Mouse (Mus musculus) megakaryocyte, adult 5-6 weeks (primary cell): Measurements from ENCODE around the gene Tiam1. TPM values are rescaled to one million over a fixed set of nuclear protein-coding genes. Genes with fewer than 3 reads are reported as not detected.

Experiments
- ATAC-seq: 2 replicates; pipeline ENCODE4 v1.8.0; 2016; ENCODE audit warnings: mild to moderate bottlenecking, inconsistent platforms; ENCODE audit not compliant: poor library complexity, severe bottlenecking
- total RNA-seq, 2 experiments: library from RNA; stranded (forward) in 1 of 2; stranded (reverse) in 1 of 2; fragments of 153-499, 151-499 nt in 1 of 2; fragments of 221-1000, 200-1000 nt in 1 of 2; gene quantifications; 2 replicates each; pipeline versions ENCODE4 v1.2.3 to v1.2.4; 2015 to 2017

Tiam1 gene
- total RNA-seq, 2 experiments from 2014 or later = 60.0 to 61.3 TPM

- ATAC-seq = no peak
Measured at GRCm38 (mm10) chr16:89890515-89891189, 252.9 kb downstream of the Tiam1 start.

GRCm38 (mm10) chr16:89889890-89890462 lies 253.6 kb downstream of the Tiam1 start:
- ATAC-seq = peak; percentile 40

- ATAC-seq = no peak
Measured at GRCm38 (mm10) chr16:89886561-89886960, 257.0 kb downstream of the Tiam1 start.

- ATAC-seq = no peak
Measured at GRCm38 (mm10) chr16:89885661-89886060, 257.9 kb downstream of the Tiam1 start.

GRCm38 (mm10) chr16:89883897-89884296 lies 259.7 kb downstream of the Tiam1 start:
- ATAC-seq = peak; percentile 33; the same call in 1 of the 2 replicates

- ATAC-seq = no peak
Measured at GRCm38 (mm10) chr16:89882477-89883234, 260.9 kb downstream of the Tiam1 start.

GRCm38 (mm10) chr16:89877206-89877605 lies 266.4 kb downstream of the Tiam1 start:
- peak; percentile 52; the same call in 1 of the 2 replicates for ATAC-seq

GRCm38 (mm10) chr16:89876079-89876478 lies 267.5 kb downstream of the Tiam1 start:
- ATAC-seq = no peak

GRCm38 (mm10) chr16:89874012-89874704 lies 269.4 kb downstream of the Tiam1 start:
- ATAC-seq = no peak

GRCm38 (mm10) chr16:89872011-89872942 lies 271.3 kb downstream of the Tiam1 start:
- peak; percentile 72 for ATAC-seq

GRCm38 (mm10) chr16:89871382-89871781 lies 272.2 kb downstream of the Tiam1 start:
- ATAC-seq = peak; percentile 60

GRCm38 (mm10) chr16:89870059-89870458 lies 273.5 kb downstream of the Tiam1 start:
- ATAC-seq = no peak

- ATAC-seq = no peak
Measured at GRCm38 (mm10) chr16:89868502-89868901, 275.1 kb downstream of the Tiam1 start.

GRCm38 (mm10) chr16:89867212-89867829 lies 276.2 kb downstream of the Tiam1 start:
- ATAC-seq = no peak

- ATAC-seq = no peak
Measured at GRCm38 (mm10) chr16:89865136-89865535, 278.4 kb downstream of the Tiam1 start.

- ATAC-seq = peak; percentile 69
Measured at GRCm38 (mm10) chr16:89864710-89865109, 278.9 kb downstream of the Tiam1 start.

GRCm38 (mm10) chr16:89863264-89863663 lies 280.3 kb downstream of the Tiam1 start:
- ATAC-seq = no peak

GRCm38 (mm10) chr16:89861531-89861930 lies 282.0 kb downstream of the Tiam1 start:
- no peak for ATAC-seq

- no peak for ATAC-seq
Measured at GRCm38 (mm10) chr16:89860708-89861107, 282.9 kb downstream of the Tiam1 start.

- ATAC-seq = no peak
Measured at GRCm38 (mm10) chr16:89857666-89858065, 285.9 kb downstream of the Tiam1 start.
